Mouse (Mus musculus) embryonic facial prominence, embryonic 15.5 days (tissue): ENCODE measurements around the gene Adgrg1. TPM values are rescaled to one million over a fixed set of nuclear protein-coding genes. Genes with fewer than 3 reads are reported as not detected.

Source experiments
- ATAC-seq: fragments of 200-750 bp; cut with Nextera tagmentation; 2 replicates; pipeline ENCODE4 v1.8.0; 2017; ENCODE audit warnings: low read depth, moderate TSS enrichment; ENCODE audit not compliant: insufficient number of reproducible peaks, low FRiP score, low TSS enrichment
- H3K27ac ChIP-seq: fragments of 300-500 bp; sonication (generic); replicated peaks from 2 replicates; pipeline ENCODE4 v1.5.1; 2015; ENCODE audit warnings: mild to moderate bottlenecking, inconsistent platforms
- H3K27me3 ChIP-seq: fragments of 300-500 bp; sonication (generic); 2 replicates; pipeline ENCODE4 v1.6.1; 2015; ENCODE audit warnings: inconsistent platforms
- H3K36me3 ChIP-seq: fragments of 300-500 bp; sonication (generic); 2 replicates; pipeline ENCODE4 v1.6.1; 2015; ENCODE audit warnings: mild to moderate bottlenecking, inconsistent platforms
- H3K4me1 ChIP-seq: fragments of 300-500 bp; sonication (generic); 2 replicates; pipeline ENCODE4 v1.6.1; 2015; ENCODE audit warnings: inconsistent platforms
- H3K4me2 ChIP-seq: fragments of 300-500 bp; sonication (generic); replicated peaks from 2 replicates; pipeline ENCODE4 v1.6.1; 2015; ENCODE audit warnings: mild to moderate bottlenecking, inconsistent platforms
- H3K4me3 ChIP-seq: fragments of 300-500 bp; sonication (generic); replicated peaks from 2 replicates; pipeline ENCODE4 v1.5.1; 2015; ENCODE audit warnings: mild to moderate bottlenecking, inconsistent platforms
- H3K9ac ChIP-seq: fragments of 300-500 bp; sonication (generic); 2 replicates; pipeline ENCODE4 v1.6.1; 2015; ENCODE audit warnings: inconsistent platforms
- H3K9me3 ChIP-seq: fragments of 300-500 bp; sonication (generic); replicated peaks from 2 replicates; pipeline ENCODE4 v1.6.1; 2016; ENCODE audit warnings: inconsistent platforms
- WGBS: fragments of 180-500 bp; shearing (Covaris S2); methylation state at CpG from one replicate; pipeline ENCODE4 v1.1.7; 2015; 5-methylcytosine and 5-hydroxymethylcytosine counted together
- polyA plus RNA-seq: library from polyadenylated mRNA; unstranded; fragments of >200 nt; fragmentation: Nextera tagmentation; extraction: Ambion mirVana; gene quantifications from 2 replicates; pipeline ENCODE4 v1.2.1, GENCODE M21; 2015

Adgrg1 gene
- polyA plus RNA-seq, 1 experiment from 2014 or later = 31.9 TPM

- peak; percentile 73 for ATAC-seq
- peak overlapping the region; percentile 88 for H3K27ac ChIP-seq
Measured at GRCm38 (mm10) chr8:94976651-94977417, 2.3 kb downstream of the Adgrg1 start.

GRCm38 (mm10) chr8:94978131-94978530 lies 3.6 kb downstream of the Adgrg1 start:
- Histone ChIP-seq H3K4me1 (peaks cover 41% of the 10 kb centered on the region), H3K27ac (peak overlapping the region; percentile 88), H3K4me2 (peak overlapping the region; percentile 44), H3K27me3 (no peaks in the 10 kb centered on the region; the same call in 1 of the 2 replicates), H3K36me3 (no peaks in the 10 kb centered on the region), H3K4me3 (peak overlapping the region; percentile 40), H3K9me3 (no peaks in the 10 kb centered on the region), H3K9ac (no peak overlapping the region)
- 37% methylated on average over 9 of the region's 9 CpGs for WGBS
- no peak for ATAC-seq

More at GRCm38 (mm10) chr8:94976651-94977417, 2.3 kb downstream of the Adgrg1 start:
- Histone ChIP-seq H3K27me3 (no peaks in the 10 kb centered on the region; the same call in 1 of the 2 replicates), H3K4me1 (peaks cover 39% of the 10 kb centered on the region), H3K4me2 (peak overlapping the region; percentile 44), H3K36me3 (no peaks in the 10 kb centered on the region), H3K9me3 (no peaks in the 10 kb centered on the region), H3K4me3 (peak overlapping the region; percentile 40), H3K9ac (no peak overlapping the region)
- WGBS = 11% methylated on average over 17 of the region's 17 CpGs

- Histone ChIP-seq H3K9ac (no peak overlapping the region), H3K4me3 (peak overlapping the region; percentile 40), H3K27me3 (no peaks in the 10 kb centered on the region; the same call in 1 of the 2 replicates), H3K36me3 (no peaks in the 10 kb centered on the region), H3K27ac (no peak overlapping the region), H3K9me3 (no peaks in the 10 kb centered on the region), H3K4me2 (peak overlapping the region; percentile 44), H3K4me1 (peaks cover 46% of the 10 kb centered on the region)
- ATAC-seq = no peak
- WGBS = 69% methylated on average over 13 of the region's 13 CpGs
Measured at GRCm38 (mm10) chr8:94978593-94979319, 4.2 kb downstream of the Adgrg1 start.

GRCm38 (mm10) chr8:94980176-94980575 lies 5.6 kb downstream of the Adgrg1 start:
- H3K9me3 ChIP-seq = no peaks in the 10 kb centered on the region
- H3K4me3 ChIP-seq = no peak overlapping the region
- 79% methylated on average over 5 of the region's 5 CpGs for WGBS
- H3K27ac ChIP-seq = no peak overlapping the region
- ATAC-seq = no peak
- no peaks in the 10 kb centered on the region; the same call in 1 of the 2 replicates for H3K27me3 ChIP-seq
- 0 out of 2 replicates have a peak overlapping the region, but pooled peaks have one; percentile 4 for H3K4me2 ChIP-seq
- H3K4me1 ChIP-seq = peaks cover 58% of the 10 kb centered on the region
- H3K9ac ChIP-seq = no peak overlapping the region
- no peaks in the 10 kb centered on the region for H3K36me3 ChIP-seq

- Histone ChIP-seq H3K9ac (no peak overlapping the region), H3K36me3 (no peaks in the 10 kb centered on the region), H3K27me3 (no peaks in the 10 kb centered on the region; the same call in 1 of the 2 replicates), H3K9me3 (no peaks in the 10 kb centered on the region), H3K4me1 (peaks cover 58% of the 10 kb centered on the region), H3K4me2 (no peak overlapping the region), H3K4me3 (no peak overlapping the region), H3K27ac (no peak overlapping the region)
- WGBS = 39% methylated on average over 8 of the region's 8 CpGs
- ATAC-seq = no peak
Measured at GRCm38 (mm10) chr8:94980976-94981375, 6.4 kb downstream of the Adgrg1 start.

- 61% methylated on average over 7 of the region's 7 CpGs for WGBS
- H3K9me3 ChIP-seq = no peaks in the 10 kb centered on the region
- H3K27ac ChIP-seq = no peak overlapping the region
- H3K4me3 ChIP-seq = no peak overlapping the region
- H3K27me3 ChIP-seq = no peaks in the 10 kb centered on the region; the same call in 1 of the 2 replicates
- H3K36me3 ChIP-seq = no peaks in the 10 kb centered on the region
- no peak overlapping the region for H3K9ac ChIP-seq
- peaks cover 58% of the 10 kb centered on the region for H3K4me1 ChIP-seq
- no peak overlapping the region for H3K4me2 ChIP-seq
- no peak for ATAC-seq
Measured at GRCm38 (mm10) chr8:94981848-94982247, 7.3 kb downstream of the Adgrg1 start.

GRCm38 (mm10) chr8:94983146-94983545 lies 8.6 kb downstream of the Adgrg1 start:
- 12% methylated on average over 5 of the region's 5 CpGs for WGBS
- Histone ChIP-seq H3K9ac (no peak overlapping the region), H3K4me1 (peaks cover 52% of the 10 kb centered on the region), H3K27ac (peak overlapping the region; percentile 55; the same call in 1 of the 2 replicates), H3K36me3 (no peaks in the 10 kb centered on the region), H3K4me2 (no peak overlapping the region), H3K9me3 (no peaks in the 10 kb centered on the region), H3K27me3 (no peaks in the 10 kb centered on the region; the same call in 1 of the 2 replicates), H3K4me3 (no peak overlapping the region)
- ATAC-seq = no peak

GRCm38 (mm10) chr8:94983881-94984516 lies 9.4 kb downstream of the Adgrg1 start:
- ATAC-seq = 0 out of 2 replicates have a peak, but pooled peaks have one; percentile 39
- Histone ChIP-seq H3K27me3 (no peaks in the 10 kb centered on the region), H3K9ac (no peak overlapping the region), H3K4me3 (0 out of 2 replicates have a peak overlapping the region, but pooled peaks have one; percentile 8), H3K27ac (peak overlapping the region; percentile 55), H3K4me2 (peak overlapping the region; percentile 27), H3K9me3 (no peaks in the 10 kb centered on the region), H3K4me1 (peaks cover 44% of the 10 kb centered on the region), H3K36me3 (no peaks in the 10 kb centered on the region)
- WGBS = 18% methylated on average over 10 of the region's 10 CpGs

- no peaks in the 10 kb centered on the region for H3K9me3 ChIP-seq
- no peak overlapping the region for H3K9ac ChIP-seq
- no peak for ATAC-seq
- H3K4me2 ChIP-seq = no peak overlapping the region
- H3K36me3 ChIP-seq = no peaks in the 10 kb centered on the region
- no peak overlapping the region for H3K4me3 ChIP-seq
- H3K4me1 ChIP-seq = peaks cover 43% of the 10 kb centered on the region
- WGBS = 82% methylated on average over 6 of the region's 6 CpGs
- H3K27ac ChIP-seq = no peak overlapping the region
- H3K27me3 ChIP-seq = no peaks in the 10 kb centered on the region
Measured at GRCm38 (mm10) chr8:94985023-94985422, 10.5 kb downstream of the Adgrg1 start.

- no peak overlapping the region for H3K9ac ChIP-seq
- peaks cover 45% of the 10 kb centered on the region for H3K4me1 ChIP-seq
- no peaks in the 10 kb centered on the region for H3K36me3 ChIP-seq
- no peaks in the 10 kb centered on the region for H3K27me3 ChIP-seq
- no peak overlapping the region for H3K27ac ChIP-seq
- no peak overlapping the region for H3K4me3 ChIP-seq
- H3K9me3 ChIP-seq = no peaks in the 10 kb centered on the region
- WGBS = 51% methylated on average over 5 of the region's 5 CpGs
- no peak overlapping the region for H3K4me2 ChIP-seq
- ATAC-seq = peak; percentile 24; the same call in 1 of the 2 replicates
Measured at GRCm38 (mm10) chr8:94986676-94987075, 12.1 kb downstream of the Adgrg1 start.

- H3K27me3 ChIP-seq = no peaks in the 10 kb centered on the region
- H3K9ac ChIP-seq = no peak overlapping the region
- H3K4me2 ChIP-seq = no peak overlapping the region
- no peak overlapping the region for H3K27ac ChIP-seq
- WGBS = 86% methylated on average over 7 of the region's 7 CpGs
- H3K4me1 ChIP-seq = peaks cover 51% of the 10 kb centered on the region
- no peaks in the 10 kb centered on the region for H3K9me3 ChIP-seq
- no peaks in the 10 kb centered on the region for H3K36me3 ChIP-seq
- H3K4me3 ChIP-seq = no peak overlapping the region
- no peak for ATAC-seq
Measured at GRCm38 (mm10) chr8:94987553-94987952, 13.0 kb downstream of the Adgrg1 start.
